Mouse (Mus musculus): ENCODE results near the gene Lamp1. TPM values are rescaled to one million over a fixed set of nuclear protein-coding genes. Genes with fewer than 3 reads are reported as not detected.

Lamp1 gene
- polyA plus RNA-seq, 1 experiment from 2014 or later, result 247 TPM

- H3K27ac ChIP-seq, result no peak overlapping the region
- no peak overlapping the region for H3K4me3 ChIP-seq
- ATAC-seq (ENCODE audit: low FRiP score, low read depth), result no peak
- no peaks in the 10 kb centered on the region for H3K27me3 ChIP-seq
- WGBS, result 83% methylated on average over 7 of the region's 7 CpGs
- no peaks in the 10 kb centered on the region for H3K9me3 ChIP-seq
- no peak overlapping the region for H3K4me2 ChIP-seq (replicated peaks)
- peaks cover 19% of the 10 kb centered on the region for H3K36me3 ChIP-seq
- no peak overlapping the region for H3K9ac ChIP-seq
- H3K4me1 ChIP-seq, result no peaks in the 10 kb centered on the region
Measured at GRCm38 (mm10) chr8:13187638-13188037, 28.7 kb downstream of the Lamp1 start.

DNA sequence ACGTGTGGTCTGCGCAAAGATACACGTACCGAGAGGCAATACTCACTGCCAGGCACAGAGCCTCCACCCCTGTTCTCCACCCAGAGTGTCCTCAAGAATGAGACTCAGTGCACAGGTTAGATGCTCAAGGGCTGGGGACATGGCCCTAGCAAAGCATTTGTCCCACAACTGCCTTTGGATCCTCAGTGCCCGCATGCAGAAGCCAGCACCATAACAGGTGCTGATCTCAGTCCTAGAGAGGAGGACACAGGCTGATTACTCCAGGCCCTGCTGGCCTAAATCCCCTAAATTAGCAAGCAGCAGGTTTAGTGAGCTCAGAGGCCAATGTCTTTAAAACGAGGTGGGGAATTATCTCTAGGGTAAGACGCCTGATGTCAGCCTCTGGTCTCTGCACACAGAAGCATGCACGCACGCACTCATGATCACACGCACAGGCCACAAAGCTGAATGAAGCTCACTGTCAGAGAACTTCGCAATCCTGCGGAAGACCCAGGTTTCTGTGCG is 29.1 kb downstream of the Lamp1 start:
- 87% methylated on average over 13 of the region's 13 CpGs for WGBS
- no peak; the same call in 1 of the 2 replicates for ATAC-seq (ENCODE audit: low FRiP score, low read depth)

DNA sequence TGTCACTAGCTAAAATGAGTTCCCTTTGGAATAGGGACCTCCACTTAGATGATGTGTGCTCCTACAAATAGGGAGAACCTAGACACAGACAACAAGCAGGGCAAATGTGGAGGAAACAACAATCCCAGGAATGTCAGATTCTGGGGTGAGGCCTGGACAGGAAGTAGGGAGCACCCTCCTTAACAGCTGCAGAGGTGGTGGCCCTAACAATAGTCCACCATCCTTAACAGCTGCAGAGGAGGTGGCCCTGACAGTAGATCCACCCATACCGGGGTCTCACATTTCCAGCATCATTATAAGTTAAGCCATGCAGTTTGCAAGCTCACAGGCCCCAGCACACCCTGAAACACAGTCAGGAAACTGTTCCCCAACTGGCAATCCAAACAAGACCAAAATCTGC is 29.9 kb downstream of the Lamp1 start:
- no peaks in the 10 kb centered on the region for H3K9me3 ChIP-seq
- 77% methylated on average over 1 of the region's 1 CpGs for WGBS
- peaks cover 19% of the 10 kb centered on the region for H3K36me3 ChIP-seq
- H3K4me3 ChIP-seq, result no peak overlapping the region
- H3K4me2 ChIP-seq (replicated peaks), result no peak overlapping the region
- no peaks in the 10 kb centered on the region for H3K4me1 ChIP-seq
- ATAC-seq (ENCODE audit: low FRiP score, low read depth), result peak; percentile 46; the same call in 1 of the 2 replicates
- no peak overlapping the region for H3K9ac ChIP-seq
- H3K27ac ChIP-seq, result no peak overlapping the region
- H3K27me3 ChIP-seq, result no peaks in the 10 kb centered on the region

More for the DNA sequence above, 29.1 kb downstream of the Lamp1 start:
- no peak overlapping the region for H3K9ac ChIP-seq
- H3K4me2 ChIP-seq (replicated peaks), result no peak overlapping the region
- no peak overlapping the region for H3K27ac ChIP-seq
- H3K36me3 ChIP-seq, result peaks cover 19% of the 10 kb centered on the region
- H3K4me1 ChIP-seq, result no peaks in the 10 kb centered on the region
- no peaks in the 10 kb centered on the region for H3K27me3 ChIP-seq
- no peaks in the 10 kb centered on the region for H3K9me3 ChIP-seq
- H3K4me3 ChIP-seq, result no peak overlapping the region

DNA sequence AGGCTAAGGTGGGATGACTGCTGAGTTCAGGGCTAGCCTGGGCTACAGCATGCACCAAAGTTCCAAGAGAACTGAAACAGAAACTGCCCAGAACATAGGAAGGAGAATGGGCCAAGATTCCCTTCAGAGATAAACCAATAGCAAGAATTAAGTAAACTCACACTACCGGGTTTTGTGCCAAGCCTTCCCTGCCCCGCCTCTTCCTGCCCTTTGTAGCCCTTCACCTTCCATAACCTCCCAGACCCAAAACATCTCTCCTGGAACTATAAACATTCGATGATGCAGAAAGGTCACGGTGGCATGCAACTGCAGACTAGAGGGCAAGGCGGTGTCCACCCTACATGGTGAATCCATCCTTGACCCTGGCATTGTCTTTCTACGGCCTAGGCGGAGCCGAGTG is 31.3 kb downstream of the Lamp1 start:
- no peak overlapping the region for H3K4me3 ChIP-seq
- 90% methylated on average over 8 of the region's 8 CpGs for WGBS
- no peak overlapping the region for H3K4me2 ChIP-seq (replicated peaks)
- H3K4me1 ChIP-seq, result peaks cover 5% of the 10 kb centered on the region
- no peak for ATAC-seq (ENCODE audit: low FRiP score, low read depth)
- H3K27me3 ChIP-seq, result no peaks in the 10 kb centered on the region
- H3K9me3 ChIP-seq, result no peaks in the 10 kb centered on the region
- H3K9ac ChIP-seq, result no peak overlapping the region
- no peak overlapping the region for H3K27ac ChIP-seq
- peaks cover 14% of the 10 kb centered on the region for H3K36me3 ChIP-seq

DNA sequence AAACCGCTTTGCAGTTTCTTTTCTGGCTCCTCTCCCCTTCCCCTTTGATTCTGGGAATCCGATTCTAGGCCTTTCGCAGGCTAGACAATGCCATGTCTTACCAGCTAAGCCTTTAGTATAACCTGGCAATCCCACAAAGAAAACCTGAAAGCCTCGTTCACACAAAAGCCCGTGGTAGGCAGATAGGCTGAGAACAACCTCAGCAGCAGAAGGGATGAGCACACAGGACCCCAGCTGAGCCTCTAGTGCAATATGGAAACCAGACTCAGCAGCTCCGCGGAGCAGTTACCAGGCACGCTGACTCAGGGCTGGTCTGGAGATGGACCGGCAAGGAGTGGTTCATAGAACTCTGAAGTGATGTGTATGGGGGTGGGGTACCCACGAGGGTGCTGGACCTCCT is 35.9 kb downstream of the Lamp1 start:
- H3K36me3 ChIP-seq, result no peaks in the 10 kb centered on the region
- H3K9ac ChIP-seq, result no peak overlapping the region
- WGBS, result 44% methylated on average over 10 of the region's 10 CpGs
- no peaks in the 10 kb centered on the region for H3K9me3 ChIP-seq
- no peak overlapping the region for H3K4me2 ChIP-seq (replicated peaks)
- no peak overlapping the region for H3K4me3 ChIP-seq
- peak overlapping the region; percentile 63 for H3K27ac ChIP-seq
- H3K4me1 ChIP-seq, result peaks cover 10% of the 10 kb centered on the region
- H3K27me3 ChIP-seq, result peaks cover 6% of the 10 kb centered on the region
- no peak for ATAC-seq (ENCODE audit: low FRiP score, low read depth)

DNA sequence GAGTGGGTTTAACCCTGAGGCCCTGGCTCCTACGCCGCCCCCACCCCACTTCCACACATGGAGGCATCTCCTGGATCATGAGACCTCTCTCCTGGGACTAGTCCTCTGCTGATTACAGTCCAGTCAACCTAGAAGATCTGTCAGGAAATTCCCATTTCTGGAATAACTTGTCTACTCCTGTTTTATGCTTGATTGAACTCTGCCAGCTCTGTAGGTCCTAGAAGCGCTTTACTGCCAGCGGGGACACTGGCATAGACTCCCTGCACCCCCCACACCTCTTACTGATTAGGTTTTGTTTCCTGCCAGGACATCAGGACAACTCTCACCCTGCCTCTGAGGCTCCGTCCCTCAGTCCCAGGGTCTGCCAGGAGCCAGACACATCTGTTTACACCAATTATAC is 38.5 kb downstream of the Lamp1 start:
- no peak overlapping the region for H3K4me2 ChIP-seq (replicated peaks)
- ATAC-seq (ENCODE audit: low FRiP score, low read depth), result no peak
- no peak overlapping the region for H3K27ac ChIP-seq
- H3K4me1 ChIP-seq, result peaks cover 18% of the 10 kb centered on the region
- no peak overlapping the region for H3K4me3 ChIP-seq
- no peaks in the 10 kb centered on the region for H3K9me3 ChIP-seq
- H3K9ac ChIP-seq, result no peak overlapping the region
- 83% methylated on average over 5 of the region's 5 CpGs for WGBS
- H3K36me3 ChIP-seq, result no peaks in the 10 kb centered on the region
- peaks cover 33% of the 10 kb centered on the region for H3K27me3 ChIP-seq

- ATAC-seq (ENCODE audit: low FRiP score, low read depth), result no peak
- Histone ChIP-seq H3K27ac (no peak overlapping the region), H3K36me3 (no peaks in the 10 kb centered on the region), H3K9me3 (no peaks in the 10 kb centered on the region), H3K9ac (peak overlapping the region; percentile 79; the same call in 1 of the 2 replicates), H3K4me2 (replicated peaks) (peak overlapping the region; percentile 86), H3K4me1 (peaks cover 18% of the 10 kb centered on the region), H3K4me3 (peak overlapping the region; percentile 83), H3K27me3 (peaks cover 44% of the 10 kb centered on the region)
- 24% methylated on average over 14 of the region's 14 CpGs for WGBS
Measured at GRCm38 (mm10) chr8:13199385-13200061, 40.6 kb downstream of the Lamp1 start.

GRCm38 (mm10) chr8:13200301-13201012 is 41.5 kb downstream of the Lamp1 start, which contains the start of gene Grtp1:
Gene Grtp1, minus strand, starts transcription at chr8:13200620.
- no peak within 1 kb of the TSS for H3K27ac ChIP-seq
- no peaks in the 10 kb centered on the region for H3K9me3 ChIP-seq
- ATAC-seq (ENCODE audit: low FRiP score, low read depth), result peak; percentile 78

DNA sequence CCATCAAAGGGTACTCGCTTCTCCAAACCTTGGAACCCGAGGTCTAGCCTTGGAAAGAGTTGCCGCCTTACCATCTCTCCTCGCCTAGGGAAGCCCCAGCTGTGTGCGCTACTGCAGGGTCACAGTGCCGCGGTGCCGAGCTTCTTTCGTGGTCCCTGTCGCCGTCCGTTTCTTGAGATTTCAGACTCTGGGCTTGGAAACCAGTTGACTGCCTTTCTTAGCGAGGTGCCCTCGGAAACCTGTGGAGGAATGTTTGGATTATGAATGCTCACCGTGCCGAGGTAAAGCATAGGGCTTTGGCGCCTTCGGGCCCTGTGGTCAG is 42.0 kb downstream of the Lamp1 start:
- Histone ChIP-seq H3K4me2 (replicated peaks) (peak overlapping the region; percentile 86), H3K9me3 (no peaks in the 10 kb centered on the region), H3K27ac (no peak overlapping the region), H3K4me1 (peaks cover 13% of the 10 kb centered on the region), H3K9ac (no peak overlapping the region), H3K4me3 (peak overlapping the region; percentile 83), H3K27me3 (peaks cover 51% of the 10 kb centered on the region), H3K36me3 (no peaks in the 10 kb centered on the region)
- WGBS, result 2% methylated on average over 18 of the region's 18 CpGs
- ATAC-seq (ENCODE audit: low FRiP score, low read depth), result no peak

More at GRCm38 (mm10) chr8:13200301-13201012, 41.5 kb downstream of the Lamp1 start, which contains the start of gene Grtp1:
- Histone ChIP-seq H3K4me3 (peak within 1 kb of the TSS; percentile 83), H3K9ac (peak within 1 kb of the TSS; percentile 79), H3K4me1 (peaks cover 13% of the 10 kb centered on the region), H3K27me3 (peaks cover 50% of the 10 kb centered on the region), H3K4me2 (replicated peaks) (peak within 1 kb of the TSS; percentile 86), H3K36me3 (no peaks in the 10 kb centered on the region)
- WGBS, result 1% methylated on average over 50 of the region's 58 CpGs

GRCm38 (mm10) chr8:13202041-13202440 is 43.1 kb downstream of the Lamp1 start:
- H3K9ac ChIP-seq, result no peak overlapping the region
- H3K36me3 ChIP-seq, result no peaks in the 10 kb centered on the region
- H3K27me3 ChIP-seq, result peaks cover 51% of the 10 kb centered on the region
- WGBS, result 50% methylated on average over 3 of the region's 3 CpGs
- no peak overlapping the region for H3K4me3 ChIP-seq
- peaks cover 17% of the 10 kb centered on the region for H3K4me1 ChIP-seq
- H3K9me3 ChIP-seq, result no peaks in the 10 kb centered on the region
- H3K27ac ChIP-seq, result no peak overlapping the region
- H3K4me2 ChIP-seq (replicated peaks), result no peak overlapping the region
- ATAC-seq (ENCODE audit: low FRiP score, low read depth), result no peak

GRCm38 (mm10) chr8:13202806-13203205 is 43.8 kb downstream of the Lamp1 start:
- Histone ChIP-seq H3K4me2 (replicated peaks) (no peak overlapping the region), H3K9me3 (no peaks in the 10 kb centered on the region), H3K4me1 (peaks cover 17% of the 10 kb centered on the region), H3K9ac (no peak overlapping the region), H3K27ac (no peak overlapping the region), H3K27me3 (peaks cover 51% of the 10 kb centered on the region), H3K36me3 (no peaks in the 10 kb centered on the region), H3K4me3 (no peak overlapping the region)
- ATAC-seq (ENCODE audit: low FRiP score, low read depth), result no peak
- 95% methylated on average over 3 of the region's 3 CpGs for WGBS

DNA sequence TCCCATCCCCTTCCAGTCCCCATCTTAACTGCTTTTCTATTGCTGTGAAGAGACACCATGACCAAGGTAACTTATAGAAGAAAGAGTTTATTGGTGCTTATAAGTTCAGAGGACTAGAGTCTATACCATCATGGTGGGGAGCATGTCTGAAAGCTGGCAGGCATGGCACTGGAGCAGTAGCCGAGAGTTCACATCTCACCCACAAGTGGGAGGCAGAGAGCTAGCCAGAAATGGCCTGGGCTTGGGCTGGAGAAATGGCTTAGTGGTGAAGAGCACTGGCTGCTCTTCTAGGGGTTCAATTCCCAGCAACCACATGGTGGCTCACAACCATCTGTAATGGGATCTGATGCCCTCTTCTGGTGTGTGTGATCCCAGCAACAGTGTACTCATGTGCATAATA is 44.5 kb downstream of the Lamp1 start:
- no peak overlapping the region for H3K27ac ChIP-seq
- H3K9ac ChIP-seq, result no peak overlapping the region
- H3K4me3 ChIP-seq, result no peak overlapping the region
- peaks cover 51% of the 10 kb centered on the region for H3K27me3 ChIP-seq
- 61% methylated on average over 1 of the region's 1 CpGs for WGBS
- no peaks in the 10 kb centered on the region for H3K36me3 ChIP-seq
- ATAC-seq (ENCODE audit: low FRiP score, low read depth), result no peak
- no peak overlapping the region for H3K4me2 ChIP-seq (replicated peaks)
- H3K4me1 ChIP-seq, result peaks cover 17% of the 10 kb centered on the region
- no peaks in the 10 kb centered on the region for H3K9me3 ChIP-seq
